Mouse (Mus musculus) midbrain, postnatal 0 days (tissue): ENCODE data around the gene Zbtb44. TPM values are rescaled to one million over a fixed set of nuclear protein-coding genes. Genes with fewer than 3 reads are reported as not detected.

Experiments used
- ATAC-seq: fragments of 200-750 bp; cut with Nextera tagmentation; 2 replicates; pipeline ENCODE4 v1.8.0; 2017; ENCODE audit warnings: moderate number of reproducible peaks, mild to moderate bottlenecking, moderate TSS enrichment, moderate library complexity; ENCODE audit not compliant: low FRiP score
- DNase-seq: peaks from one replicate; pipeline ENCODE4 v3.0.0-alpha.2; 2015; ENCODE audit warnings: low spot score
- H3K27ac ChIP-seq: fragments of 300-500 bp; sonication (generic); 2 replicates; pipeline ENCODE4 v1.5.1; 2014; ENCODE audit warnings: low read depth, mild to moderate bottlenecking, low read length, mixed read lengths
- H3K27me3 ChIP-seq: fragments of 300-500 bp; sonication (generic); 2 replicates; pipeline ENCODE4 v1.6.1; 2014; ENCODE audit warnings: low read length, control low read depth, mixed read lengths; ENCODE audit not compliant: insufficient read depth
- H3K36me3 ChIP-seq: fragments of 300-500 bp; sonication (generic); 2 replicates; pipeline ENCODE4 v1.6.1; 2014; ENCODE audit warnings: low read length, control low read depth, mixed read lengths; ENCODE audit not compliant: insufficient read depth
- H3K4me1 ChIP-seq: fragments of 300-500 bp; sonication (generic); 2 replicates; pipeline ENCODE4 v1.6.1; 2014; ENCODE audit warnings: mild to moderate bottlenecking, control low read depth, antibody characterized with exemption, low read length, mixed read lengths; ENCODE audit not compliant: insufficient read depth
- H3K4me2 ChIP-seq: fragments of 300-500 bp; sonication (generic); 2 replicates; pipeline ENCODE4 v1.6.1; 2014; ENCODE audit warnings: low read depth, mild to moderate bottlenecking, low read length, mixed read lengths; ENCODE audit not compliant: poor library complexity, severe bottlenecking
- H3K4me3 ChIP-seq: fragments of 300-500 bp; sonication (generic); 2 replicates; pipeline ENCODE4 v1.5.1; 2014; ENCODE audit warnings: low read depth, mild to moderate bottlenecking, low read length, moderate library complexity
- H3K9ac ChIP-seq: fragments of 300-500 bp; sonication (generic); replicated peaks from 2 replicates; pipeline ENCODE4 v1.6.1; 2014; ENCODE audit warnings: mild to moderate bottlenecking, low read length, moderate library complexity, mixed read lengths; ENCODE audit not compliant: poor library complexity, severe bottlenecking
- H3K9me3 ChIP-seq: fragments of 300-500 bp; sonication (generic); 2 replicates; pipeline ENCODE4 v1.6.1; 2016; ENCODE audit warnings: low read length, control low read depth
- CTCF ChIP-seq: IDR thresholded peaks from 2 replicates; pipeline ENCODE4 v1.5.1; 2016; ENCODE audit warnings: antibody characterized with exemption, mild to moderate bottlenecking
- WGBS: fragments of 180-500 bp; shearing (Covaris S2); extraction: QIAGEN DNeasy Blood & Tissue Kit; methylation state at CpG from one replicate; pipeline ENCODE4 v1.1.7; 2014; 5-methylcytosine and 5-hydroxymethylcytosine counted together
- polyA plus RNA-seq: library from polyadenylated mRNA; unstranded; fragments of >200 nt; fragmentation: Nextera tagmentation; extraction: Ambion mirVana; gene quantifications from 2 replicates; pipeline ENCODE4 v1.2.1, GENCODE M21; 2015
- total RNA-seq: library from RNA; depleted of rRNA; stranded (reverse); fragments of >200 nt; gene quantifications from 2 replicates; pipeline ENCODE4 v1.2.3, GENCODE M21; 2014

Zbtb44 gene
- total and polyA plus RNA-seq, 2 experiments from 2014 or later = 3.6 to 14.2 TPM

GRCm38 (mm10) chr9:31073797-31074196 is 43.4 kb downstream of the Zbtb44 start:
- H3K36me3 ChIP-seq = 0 out of 2 replicates have a peak, but pooled peaks cover 2% of the 10 kb centered on the region
- ATAC-seq (no peak), DNase-seq (no peak)
- no peak for TF ChIP-seq CTCF
- H3K4me2 ChIP-seq = no peak overlapping the region
- no peak overlapping the region for H3K4me3 ChIP-seq
- no peaks in the 10 kb centered on the region for H3K4me1 ChIP-seq
- no peaks in the 10 kb centered on the region for H3K9me3 ChIP-seq
- H3K27ac ChIP-seq = no peak overlapping the region
- no peak overlapping the region for H3K9ac ChIP-seq
- 81% methylated on average over 7 of the region's 7 CpGs for WGBS
- no peaks in the 10 kb centered on the region for H3K27me3 ChIP-seq

GRCm38 (mm10) chr9:31074836-31075235 is 44.4 kb downstream of the Zbtb44 start:
- no peak for DNase-seq
- Histone ChIP-seq H3K4me1 (no peaks in the 10 kb centered on the region), H3K36me3 (no peaks in the 10 kb centered on the region), H3K9ac (no peak overlapping the region), H3K27ac (no peak overlapping the region), H3K4me3 (no peak overlapping the region), H3K4me2 (no peak overlapping the region), H3K27me3 (no peaks in the 10 kb centered on the region), H3K9me3 (no peaks in the 10 kb centered on the region)
- no peak for TF ChIP-seq CTCF
- ATAC-seq = no peak
- 87% methylated on average over 10 of the region's 10 CpGs for WGBS

- DNase-seq (no peak), ATAC-seq (no peak)
- Histone ChIP-seq H3K27ac (no peak overlapping the region), H3K4me2 (no peak overlapping the region), H3K9me3 (no peaks in the 10 kb centered on the region), H3K9ac (no peak overlapping the region), H3K36me3 (no peaks in the 10 kb centered on the region), H3K27me3 (no peaks in the 10 kb centered on the region), H3K4me3 (no peak overlapping the region), H3K4me1 (no peaks in the 10 kb centered on the region)
- no peak for TF ChIP-seq CTCF
- WGBS = 77% methylated on average over 6 of the region's 6 CpGs
These were observed 50.3 kb downstream of the Zbtb44 start for GRCm38 (mm10) chr9:31080726-31081125.

- 6% methylated on average over 15 of the region's 15 CpGs for WGBS
- no peaks in the 10 kb centered on the region for H3K27me3 ChIP-seq
- H3K36me3 ChIP-seq = no peaks in the 10 kb centered on the region
- peak overlapping the region; percentile 36; the same call in 1 of the 2 replicates for H3K9ac ChIP-seq
- no peaks in the 10 kb centered on the region for H3K4me1 ChIP-seq
- peak; percentile 67 for ATAC-seq
- DNase-seq = peak; percentile 89
- no peaks in the 10 kb centered on the region for H3K9me3 ChIP-seq
- no peak overlapping the region for H3K27ac ChIP-seq
- H3K4me2 ChIP-seq = peak overlapping the region; percentile 49
- peak; percentile 90 for TF ChIP-seq CTCF
- H3K4me3 ChIP-seq = peak overlapping the region; percentile 26
These were observed 51.7 kb downstream of the Zbtb44 start for GRCm38 (mm10) chr9:31082054-31082666.

GRCm38 (mm10) chr9:31082771-31083170 is 52.3 kb downstream of the Zbtb44 start:
- WGBS = 78% methylated on average over 6 of the region's 6 CpGs
- H3K36me3 ChIP-seq = no peaks in the 10 kb centered on the region
- no peaks in the 10 kb centered on the region for H3K4me1 ChIP-seq
- no peak overlapping the region for H3K27ac ChIP-seq
- DNase-seq = no peak
- no peak for TF ChIP-seq CTCF
- H3K4me2 ChIP-seq = no peak overlapping the region
- H3K4me3 ChIP-seq = no peak overlapping the region
- no peaks in the 10 kb centered on the region for H3K27me3 ChIP-seq
- ATAC-seq = no peak
- no peaks in the 10 kb centered on the region for H3K9me3 ChIP-seq
- H3K9ac ChIP-seq = no peak overlapping the region

GRCm38 (mm10) chr9:31085556-31085955 is 55.1 kb downstream of the Zbtb44 start:
- Histone ChIP-seq H3K4me2 (no peak overlapping the region), H3K36me3 (no peaks in the 10 kb centered on the region), H3K27ac (no peak overlapping the region), H3K9me3 (no peaks in the 10 kb centered on the region), H3K4me1 (no peaks in the 10 kb centered on the region), H3K4me3 (no peak overlapping the region), H3K9ac (no peak overlapping the region), H3K27me3 (no peaks in the 10 kb centered on the region)
- ATAC-seq (no peak), DNase-seq (no peak)
- TF ChIP-seq CTCF = no peak
- 79% methylated on average over 5 of the region's 5 CpGs for WGBS
